Mouse (Mus musculus) bone marrow macrophage, adult 2 months (primary cell): ENCODE data around the gene Mrpl18. TPM values are rescaled to one million over a fixed set of nuclear protein-coding genes. Genes with fewer than 3 reads are reported as not detected.

Experiments
- H3K27ac ChIP-seq: 2 replicates; pipeline ENCODE4 v1.5.1; 2012; ENCODE audit warnings: low read depth, low read length; ENCODE audit not compliant: insufficient read depth
- H3K4me1 ChIP-seq: 2 replicates; pipeline ENCODE4 v1.6.1; 2012; ENCODE audit warnings: low read length; ENCODE audit not compliant: control insufficient read depth, insufficient read depth
- H3K4me3 ChIP-seq: 2 replicates; pipeline ENCODE4 v1.5.1; 2012; ENCODE audit warnings: mild to moderate bottlenecking, low read length, moderate library complexity; ENCODE audit not compliant: insufficient read depth
- CTCF ChIP-seq: IDR thresholded peaks from 2 replicates; pipeline ENCODE4 v1.5.1; 2012; ENCODE audit warnings: low read depth, mild to moderate bottlenecking, low read length, moderate library complexity
- POLR2A ChIP-seq: IDR thresholded peaks from 2 replicates; pipeline ENCODE4 v1.6.1; 2012; ENCODE audit warnings: mild to moderate bottlenecking, low read depth, low read length, borderline replicate concordance
- polyA plus RNA-seq: library from polyadenylated mRNA; stranded (reverse); fragments of >200 nt; gene quantifications from 2 replicates; pipeline ENCODE4 v1.2.4, GENCODE M21; 2012; ENCODE audit not compliant: missing spikeins, insufficient read depth, insufficient read length

Gene Mrpl18
- polyA plus RNA-seq, 1 experiment: 44.7 TPM

DNA sequence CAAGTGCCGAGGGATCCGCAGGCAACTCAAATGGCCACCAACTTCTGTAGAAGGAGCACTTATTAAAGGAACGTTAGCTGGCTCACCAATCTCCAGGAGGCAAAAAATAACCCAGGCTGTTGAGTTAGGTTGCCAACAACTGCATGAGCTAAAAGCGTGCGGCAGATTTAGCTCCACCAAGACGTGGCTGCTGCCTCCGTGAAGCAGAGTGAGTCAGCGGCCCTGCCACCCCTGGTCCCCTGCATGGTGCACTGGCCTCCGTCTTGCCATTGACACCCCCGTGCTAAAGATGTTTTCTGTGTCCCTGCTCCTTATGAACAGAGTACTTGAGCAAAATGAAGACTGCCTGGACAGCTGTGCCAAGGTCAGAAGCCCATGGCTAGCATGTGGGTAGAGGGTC, 49.3 kb downstream of the Mrpl18 start:
- no peak overlapping the region for H3K4me3 ChIP-seq
- TF ChIP-seq CTCF (no peak), POLR2A (no peak)
- no peaks in the 10 kb centered on the region for H3K4me1 ChIP-seq
- H3K27ac ChIP-seq: no peak overlapping the region

DNA sequence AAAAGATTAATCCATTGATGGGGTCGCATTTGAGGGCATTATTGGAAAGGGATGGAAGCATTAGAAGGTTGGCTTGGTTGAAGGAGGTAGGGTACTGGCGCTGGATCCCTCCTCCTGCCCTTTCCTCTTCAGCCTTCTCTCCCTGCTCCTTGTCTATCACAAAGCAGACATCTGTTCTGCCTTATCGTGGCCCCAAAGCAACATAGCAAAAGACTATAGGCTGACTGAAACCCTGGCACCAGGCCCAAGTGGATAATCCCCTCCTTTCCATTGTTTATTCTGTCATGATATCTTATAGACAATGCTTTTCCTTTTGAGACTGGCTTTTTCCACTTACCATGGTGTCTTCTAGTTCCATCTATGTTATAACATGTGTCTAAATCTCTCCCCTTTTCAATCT, 50.7 kb downstream of the Mrpl18 start:
- Histone ChIP-seq H3K4me1 (no peaks in the 10 kb centered on the region), H3K27ac (no peak overlapping the region), H3K4me3 (no peak overlapping the region)
- no peak for TF ChIP-seq CTCF
- TF ChIP-seq POLR2A: no peak

GRCm38 (mm10) chr17:12864111-12864510, 52.0 kb downstream of the Mrpl18 start:
- TF ChIP-seq POLR2A (no peak), CTCF (no peak)
- no peak overlapping the region for H3K27ac ChIP-seq

More at GRCm38 (mm10) chr17:12864111-12864510, 52.0 kb downstream of the Mrpl18 start:
- H3K4me3 ChIP-seq: no peak overlapping the region
- no peaks in the 10 kb centered on the region for H3K4me1 ChIP-seq

Other genes starting within 250 kb of the Mrpl18 start
- not detected in 2 replicates for gene Slc22a1, start 240.5 kb downstream of the Mrpl18 start, polyA plus RNA-seq
- 31.0 and 36.5 TPM in 2 replicates for gene Igf2r, start 146.7 kb downstream of the Mrpl18 start, polyA plus RNA-seq
- not detected in 2 replicates for gene Mas1, start 48.2 kb downstream of the Mrpl18 start, polyA plus RNA-seq
- gene Mrgprh, start 40.3 kb downstream of the Mrpl18 start, polyA plus RNA-seq: not detected in 2 replicates
- 0.68 TPM in 1 of 2 replicates, not detected in the other for gene Pnldc1, start 6.1 kb downstream of the Mrpl18 start, polyA plus RNA-seq
- 124 and 133 TPM in 2 replicates for gene Tcp1, start 644 bp downstream of the Mrpl18 start, polyA plus RNA-seq
- not detected in 2 replicates for gene Acat3, start 24.3 kb upstream of the Mrpl18 start, polyA plus RNA-seq
- 8.3 and 9.1 TPM in 2 replicates for gene Acat2, start 44.4 kb upstream of the Mrpl18 start, polyA plus RNA-seq
- gene Wtap, start 77.8 kb upstream of the Mrpl18 start, polyA plus RNA-seq: 87.2 and 104 TPM in 2 replicates
- 92.6 and 97.7 TPM in 2 replicates for gene Sod2, start 90.5 kb upstream of the Mrpl18 start, polyA plus RNA-seq
- not detected in 2 replicates for gene Gpr31b, start 136.0 kb upstream of the Mrpl18 start, polyA plus RNA-seq
- 0.21 TPM in 1 of 2 replicates, not detected in the other for gene Tcp10b, start 144.8 kb upstream of the Mrpl18 start, polyA plus RNA-seq
- not detected in 2 replicates for gene Unc93a, start 215.5 kb upstream of the Mrpl18 start, polyA plus RNA-seq